Mouse (Mus musculus): Measurements from ENCODE around the gene Kcnj16. TPM values are rescaled to one million over a fixed set of nuclear protein-coding genes. Genes with fewer than 3 reads are reported as not detected.

Kcnj16 gene
- 13.4 and 14.5 TPM in 2 replicates for polyA plus RNA-seq (2015; fragmentation: Nextera tagmentation; extraction: Ambion mirVana)

- peak within 1 kb of the TSS; percentile 27 for H3K4me3 ChIP-seq (ENCODE audit: low read length)
- WGBS, result 52% methylated on average over 4 of the region's 4 CpGs
- H3K9me3 ChIP-seq (ENCODE audit: low read length), result no peaks in the 10 kb centered on the region
- no peak within 1 kb of the TSS for H3K9ac ChIP-seq (replicated peaks; ENCODE audit: low read length)
- peak within 1 kb of the TSS; percentile 32; the same call in 1 of the 2 replicates for H3K4me2 ChIP-seq (replicated peaks; ENCODE audit: low read depth, low read length)
- peak within 1 kb of the TSS; percentile 74 for H3K27ac ChIP-seq (ENCODE audit: low read length)
- peaks cover 4% of the 10 kb centered on the region; the same call in 1 of the 2 replicates for H3K4me1 ChIP-seq (ENCODE audit: insufficient read depth, low read length)
- no peaks in the 10 kb centered on the region for H3K27me3 ChIP-seq (ENCODE audit: insufficient read depth, low read length)
- ATAC-seq (ENCODE audit: low FRiP score, low TSS enrichment), result peak; percentile 89
- H3K36me3 ChIP-seq (ENCODE audit: insufficient read depth, low read length), result no peaks in the 10 kb centered on the region
Measured at GRCm38 (mm10) chr11:110967762-110968135, at the start of gene Kcnj16. Gene Kcnj16, plus strand, starts transcription at chr11:110968033.

GRCm38 (mm10) chr11:110918808-110919465 is 48.9 kb upstream of the Kcnj16 start:
- WGBS, result 72% methylated on average over 5 of the region's 5 CpGs
- Histone ChIP-seq H3K4me2 (replicated peaks; ENCODE audit: low read depth, low read length) (no peak overlapping the region), H3K36me3 (ENCODE audit: insufficient read depth, low read length) (no peaks in the 10 kb centered on the region), H3K4me3 (ENCODE audit: low read length) (no peak overlapping the region), H3K9ac (replicated peaks; ENCODE audit: low read length) (no peak overlapping the region), H3K4me1 (ENCODE audit: insufficient read depth, low read length) (no peaks in the 10 kb centered on the region), H3K27me3 (ENCODE audit: insufficient read depth, low read length) (no peaks in the 10 kb centered on the region), H3K27ac (ENCODE audit: low read length) (no peak overlapping the region), H3K9me3 (ENCODE audit: low read length) (no peaks in the 10 kb centered on the region)
- ATAC-seq (ENCODE audit: low FRiP score, low TSS enrichment), result no peak

- H3K4me3 ChIP-seq (ENCODE audit: low read length), result no peak overlapping the region
- no peak for ATAC-seq (ENCODE audit: low FRiP score, low TSS enrichment)
- no peak overlapping the region for H3K27ac ChIP-seq (ENCODE audit: low read length)
- H3K9ac ChIP-seq (replicated peaks; ENCODE audit: low read length), result no peak overlapping the region
- H3K4me2 ChIP-seq (replicated peaks; ENCODE audit: low read depth, low read length), result no peak overlapping the region
- H3K4me1 ChIP-seq (ENCODE audit: insufficient read depth, low read length), result no peaks in the 10 kb centered on the region
- H3K27me3 ChIP-seq (ENCODE audit: insufficient read depth, low read length), result no peaks in the 10 kb centered on the region
- no peaks in the 10 kb centered on the region for H3K9me3 ChIP-seq (ENCODE audit: low read length)
- no peaks in the 10 kb centered on the region for H3K36me3 ChIP-seq (ENCODE audit: insufficient read depth, low read length)
- 79% methylated on average over 3 of the region's 3 CpGs for WGBS
Measured at GRCm38 (mm10) chr11:110935699-110936098, 32.1 kb upstream of the Kcnj16 start.

- H3K36me3 ChIP-seq (ENCODE audit: insufficient read depth, low read length), result no peaks in the 10 kb centered on the region
- H3K9ac ChIP-seq (replicated peaks; ENCODE audit: low read length), result no peak overlapping the region
- no peak overlapping the region for H3K4me2 ChIP-seq (replicated peaks; ENCODE audit: low read depth, low read length)
- no peak overlapping the region for H3K27ac ChIP-seq (ENCODE audit: low read length)
- H3K9me3 ChIP-seq (ENCODE audit: low read length), result no peaks in the 10 kb centered on the region
- H3K4me1 ChIP-seq (ENCODE audit: insufficient read depth, low read length), result peaks cover 7% of the 10 kb centered on the region
- 20% methylated on average over 3 of the region's 3 CpGs for WGBS
- H3K4me3 ChIP-seq (ENCODE audit: low read length), result no peak overlapping the region
- no peaks in the 10 kb centered on the region for H3K27me3 ChIP-seq (ENCODE audit: insufficient read depth, low read length)
- no peak for ATAC-seq (ENCODE audit: low FRiP score, low TSS enrichment)
Measured at GRCm38 (mm10) chr11:110942280-110942679, 25.6 kb upstream of the Kcnj16 start.

- Histone ChIP-seq H3K9me3 (ENCODE audit: low read length) (no peaks in the 10 kb centered on the region), H3K27ac (ENCODE audit: low read length) (no peak overlapping the region), H3K4me3 (ENCODE audit: low read length) (no peak overlapping the region), H3K9ac (replicated peaks; ENCODE audit: low read length) (no peak overlapping the region), H3K27me3 (ENCODE audit: insufficient read depth, low read length) (no peaks in the 10 kb centered on the region), H3K4me1 (ENCODE audit: insufficient read depth, low read length) (peaks cover 7% of the 10 kb centered on the region), H3K4me2 (replicated peaks; ENCODE audit: low read depth, low read length) (no peak overlapping the region), H3K36me3 (ENCODE audit: insufficient read depth, low read length) (no peaks in the 10 kb centered on the region)
- no peak for ATAC-seq (ENCODE audit: low FRiP score, low TSS enrichment)
- 22% methylated on average over 6 of the region's 6 CpGs for WGBS
Measured at GRCm38 (mm10) chr11:110942695-110943135, 25.1 kb upstream of the Kcnj16 start.

- no peak overlapping the region for H3K4me2 ChIP-seq (replicated peaks; ENCODE audit: low read depth, low read length)
- H3K36me3 ChIP-seq (ENCODE audit: insufficient read depth, low read length), result no peaks in the 10 kb centered on the region
- no peak overlapping the region for H3K27ac ChIP-seq (ENCODE audit: low read length)
- 29% methylated on average over 7 of the region's 7 CpGs for WGBS
- H3K27me3 ChIP-seq (ENCODE audit: insufficient read depth, low read length), result no peaks in the 10 kb centered on the region
- ATAC-seq (ENCODE audit: low FRiP score, low TSS enrichment), result no peak
- H3K9ac ChIP-seq (replicated peaks; ENCODE audit: low read length), result no peak overlapping the region
- no peaks in the 10 kb centered on the region for H3K9me3 ChIP-seq (ENCODE audit: low read length)
- H3K4me1 ChIP-seq (ENCODE audit: insufficient read depth, low read length), result peaks cover 4% of the 10 kb centered on the region; the same call in 1 of the 2 replicates
- H3K4me3 ChIP-seq (ENCODE audit: low read length), result no peak overlapping the region
Measured at GRCm38 (mm10) chr11:110956665-110957064, 11.2 kb upstream of the Kcnj16 start.

- H3K9me3 ChIP-seq (ENCODE audit: low read length), result no peaks in the 10 kb centered on the region
- no peak overlapping the region for H3K9ac ChIP-seq (replicated peaks; ENCODE audit: low read length)
- H3K4me2 ChIP-seq (replicated peaks; ENCODE audit: low read depth, low read length), result peak overlapping the region; percentile 26
- no peak overlapping the region for H3K4me3 ChIP-seq (ENCODE audit: low read length)
- H3K27me3 ChIP-seq (ENCODE audit: insufficient read depth, low read length), result no peaks in the 10 kb centered on the region
- H3K4me1 ChIP-seq (ENCODE audit: insufficient read depth, low read length), result peaks cover 15% of the 10 kb centered on the region
- ATAC-seq (ENCODE audit: low FRiP score, low TSS enrichment), result peak; percentile 94
- peak overlapping the region; percentile 63; the same call in 1 of the 2 replicates for H3K27ac ChIP-seq (ENCODE audit: low read length)
- H3K36me3 ChIP-seq (ENCODE audit: insufficient read depth, low read length), result no peaks in the 10 kb centered on the region
- 6% methylated on average over 5 of the region's 5 CpGs for WGBS
Measured at GRCm38 (mm10) chr11:110961592-110962021, 6.2 kb upstream of the Kcnj16 start.

GRCm38 (mm10) chr11:110967019-110967761 is 643 bp upstream of the Kcnj16 start:
- ATAC-seq (ENCODE audit: low FRiP score, low TSS enrichment), result peak; percentile 53
- no peaks in the 10 kb centered on the region for H3K9me3 ChIP-seq (ENCODE audit: low read length)
- peak overlapping the region; percentile 74 for H3K27ac ChIP-seq (ENCODE audit: low read length)
- 58% methylated on average over 11 of the region's 11 CpGs for WGBS
- H3K27me3 ChIP-seq (ENCODE audit: insufficient read depth, low read length), result no peaks in the 10 kb centered on the region
- H3K9ac ChIP-seq (replicated peaks; ENCODE audit: low read length), result no peak overlapping the region
- H3K4me2 ChIP-seq (replicated peaks; ENCODE audit: low read depth, low read length), result peak overlapping the region; percentile 3; the same call in 1 of the 2 replicates
- H3K4me3 ChIP-seq (ENCODE audit: low read length), result no peak overlapping the region
- no peaks in the 10 kb centered on the region for H3K36me3 ChIP-seq (ENCODE audit: insufficient read depth, low read length)
- H3K4me1 ChIP-seq (ENCODE audit: insufficient read depth, low read length), result peaks cover 9% of the 10 kb centered on the region

GRCm38 (mm10) chr11:110968901-110969300 is 1.1 kb downstream of the Kcnj16 start:
- ATAC-seq (ENCODE audit: low FRiP score, low TSS enrichment), result no peak
- Histone ChIP-seq H3K9ac (replicated peaks; ENCODE audit: low read length) (no peak overlapping the region), H3K9me3 (ENCODE audit: low read length) (no peaks in the 10 kb centered on the region), H3K4me1 (ENCODE audit: insufficient read depth, low read length) (peaks cover 4% of the 10 kb centered on the region; the same call in 1 of the 2 replicates), H3K36me3 (ENCODE audit: insufficient read depth, low read length) (no peaks in the 10 kb centered on the region), H3K27ac (ENCODE audit: low read length) (no peak overlapping the region), H3K27me3 (ENCODE audit: insufficient read depth, low read length) (no peaks in the 10 kb centered on the region), H3K4me3 (ENCODE audit: low read length) (peak overlapping the region; percentile 24; the same call in 1 of the 2 replicates), H3K4me2 (replicated peaks; ENCODE audit: low read depth, low read length) (peak overlapping the region; percentile 32)

- Histone ChIP-seq H3K4me3 (ENCODE audit: low read length) (no peak overlapping the region), H3K27ac (ENCODE audit: low read length) (peak overlapping the region; percentile 73), H3K9ac (replicated peaks; ENCODE audit: low read length) (no peak overlapping the region), H3K4me2 (replicated peaks; ENCODE audit: low read depth, low read length) (no peak overlapping the region), H3K36me3 (ENCODE audit: insufficient read depth, low read length) (no peaks in the 10 kb centered on the region), H3K9me3 (ENCODE audit: low read length) (no peaks in the 10 kb centered on the region), H3K4me1 (ENCODE audit: insufficient read depth, low read length) (peaks cover 3% of the 10 kb centered on the region; the same call in 1 of the 2 replicates), H3K27me3 (ENCODE audit: insufficient read depth, low read length) (no peaks in the 10 kb centered on the region)
- 43% methylated on average over 1 of the region's 1 CpGs for WGBS
- peak; percentile 67 for ATAC-seq (ENCODE audit: low FRiP score, low TSS enrichment)
Measured at GRCm38 (mm10) chr11:110985508-110985907, 17.7 kb downstream of the Kcnj16 start.

All from kidney, embryonic 16.5 days (tissue).